Mouse (Mus musculus): Measurements from ENCODE around the gene 6430628N08Rik. TPM values are rescaled to one million over a fixed set of nuclear protein-coding genes. Genes with fewer than 3 reads are reported as not detected.

Gene 6430628N08Rik
- polyA plus RNA-seq, 1 experiment from 2014 or later, result not detected

DNA sequence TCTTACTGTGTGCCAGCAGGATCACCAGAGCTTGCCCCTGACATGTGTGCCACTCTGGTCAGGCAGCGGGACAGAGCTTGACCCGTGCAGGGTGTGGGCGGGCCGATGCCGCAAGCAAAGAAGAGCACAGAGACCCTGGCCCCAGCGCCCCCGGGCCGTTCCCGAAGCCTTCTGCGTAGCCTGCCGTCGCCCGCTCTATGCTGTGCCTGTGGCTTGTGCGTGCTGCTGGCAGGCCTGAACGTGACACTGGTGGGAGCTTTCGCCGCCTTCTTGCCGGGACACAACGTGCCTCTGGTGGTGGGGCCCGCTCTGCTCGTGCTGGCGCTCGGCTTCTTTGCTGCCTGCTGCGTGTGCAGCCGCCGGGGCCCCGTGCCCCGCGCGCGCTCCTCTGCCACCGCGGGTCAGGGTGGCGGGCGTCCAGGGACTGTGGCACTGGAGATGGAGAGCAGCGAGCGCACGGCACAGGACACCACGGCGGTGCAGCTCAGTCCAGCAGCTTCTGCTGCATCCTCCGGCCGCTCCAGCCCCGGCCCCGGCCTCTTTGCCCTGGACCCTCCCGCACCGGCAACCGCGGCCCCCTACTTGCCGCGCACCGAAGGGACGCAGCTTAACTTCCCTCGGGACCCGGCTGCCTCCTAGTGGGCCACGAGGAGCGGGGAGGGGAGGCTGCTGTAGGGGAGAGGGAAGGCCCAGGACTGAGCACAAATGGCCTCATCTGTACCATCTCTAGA, 7.6 kb downstream of the 6430628N08Rik start:
- peak; percentile 78 for DNase-seq (ENCODE audit: low spot score)
- Histone ChIP-seq H3K9me3 (ENCODE audit: control insufficient read depth, low read length) (no peaks in the 10 kb centered on the region), H3K9ac (ENCODE audit: low read length) (peak overlapping the region; percentile 65), H3K4me2 (ENCODE audit: low read depth, low read length, severe bottlenecking) (peak overlapping the region; percentile 85), H3K36me3 (ENCODE audit: control insufficient read depth, insufficient read depth, low read length) (no peaks in the 10 kb centered on the region), H3K27me3 (ENCODE audit: control insufficient read depth, insufficient read depth, low read length) (peaks cover 65% of the 10 kb centered on the region), H3K4me3 (ENCODE audit: low read depth, low read length) (peak overlapping the region; percentile 39), H3K27ac (ENCODE audit: low read depth, low read length) (no peak overlapping the region), H3K4me1 (replicated peaks; ENCODE audit: control insufficient read depth, insufficient read depth, low read length) (peaks cover 10% of the 10 kb centered on the region; the same call in 1 of the 2 replicates)
- WGBS, result 2% methylated on average over 51 of the region's 56 CpGs
- ATAC-seq (replicated peaks; ENCODE audit: low FRiP score), result peak; percentile 69

DNA sequence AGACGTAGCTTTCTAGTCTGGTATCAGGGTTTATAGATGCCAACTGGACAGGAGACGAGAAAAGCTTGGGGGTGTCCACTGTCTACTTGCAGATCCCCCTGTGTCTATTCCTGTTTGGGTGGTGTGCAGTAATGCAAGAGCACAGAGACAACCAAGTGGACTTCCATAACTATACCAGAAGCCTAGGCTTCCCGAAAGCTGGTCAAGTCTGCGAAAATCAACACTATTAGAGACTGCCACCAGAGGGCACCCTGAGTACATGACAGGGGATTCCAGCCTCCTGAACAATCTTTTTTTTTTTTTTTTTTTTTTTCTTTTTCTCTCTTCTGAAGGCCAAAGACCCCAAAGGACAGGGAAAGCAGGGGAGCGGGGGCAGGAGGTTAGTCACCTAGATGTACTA, 12.4 kb downstream of the 6430628N08Rik start:
- no peaks in the 10 kb centered on the region for H3K36me3 ChIP-seq (ENCODE audit: control insufficient read depth, insufficient read depth, low read length)
- H3K27me3 ChIP-seq (ENCODE audit: control insufficient read depth, insufficient read depth, low read length), result peaks cover 82% of the 10 kb centered on the region
- H3K27ac ChIP-seq (ENCODE audit: low read depth, low read length), result no peak overlapping the region
- WGBS, result 22% methylated on average over 5 of the region's 5 CpGs
- DNase-seq (ENCODE audit: low spot score) (peak; percentile 89), ATAC-seq (replicated peaks; ENCODE audit: low FRiP score) (no peak)
- peaks cover 23% of the 10 kb centered on the region for H3K4me1 ChIP-seq (replicated peaks; ENCODE audit: control insufficient read depth, insufficient read depth, low read length)
- H3K9ac ChIP-seq (ENCODE audit: low read length), result no peak overlapping the region
- H3K9me3 ChIP-seq (ENCODE audit: control insufficient read depth, low read length), result no peaks in the 10 kb centered on the region
- no peak overlapping the region for H3K4me3 ChIP-seq (ENCODE audit: low read depth, low read length)
- H3K4me2 ChIP-seq (ENCODE audit: low read depth, low read length, severe bottlenecking), result no peak overlapping the region

- ATAC-seq (replicated peaks; ENCODE audit: low FRiP score) (peak; percentile 69), DNase-seq (ENCODE audit: low spot score) (peak; percentile 70)
- Histone ChIP-seq H3K27me3 (ENCODE audit: control insufficient read depth, insufficient read depth, low read length) (peaks cover 77% of the 10 kb centered on the region), H3K9me3 (ENCODE audit: control insufficient read depth, low read length) (no peaks in the 10 kb centered on the region), H3K4me3 (ENCODE audit: low read depth, low read length) (no peak overlapping the region), H3K27ac (ENCODE audit: low read depth, low read length) (no peak overlapping the region), H3K36me3 (ENCODE audit: control insufficient read depth, insufficient read depth, low read length) (no peaks in the 10 kb centered on the region), H3K4me1 (replicated peaks; ENCODE audit: control insufficient read depth, insufficient read depth, low read length) (peaks cover 16% of the 10 kb centered on the region), H3K4me2 (ENCODE audit: low read depth, low read length, severe bottlenecking) (no peak overlapping the region), H3K9ac (ENCODE audit: low read length) (no peak overlapping the region)
- WGBS, result 1% methylated on average over 12 of the region's 12 CpGs
Observed at GRCm38 (mm10) chr4:115904375-115904774, 13.9 kb downstream of the 6430628N08Rik start.

DNA sequence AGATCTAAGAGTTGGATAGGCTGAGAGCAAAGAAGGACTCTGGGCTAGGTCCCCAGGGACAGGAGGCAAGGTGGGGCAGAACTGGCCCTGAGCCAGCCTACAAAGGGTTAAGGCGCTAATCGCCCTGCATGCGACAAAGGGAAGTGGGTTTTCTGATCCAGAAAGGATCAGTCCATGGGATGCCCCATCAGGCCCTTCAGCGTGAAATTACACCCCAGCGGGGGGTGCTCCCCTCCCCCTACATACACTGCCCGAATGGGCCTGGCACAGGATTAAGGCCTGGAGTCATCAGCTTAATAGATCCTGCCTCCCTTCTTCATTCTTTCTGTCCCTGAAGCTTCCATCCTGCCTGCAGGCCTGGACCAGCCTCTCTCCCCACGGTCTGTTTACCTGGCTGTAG, 15.2 kb downstream of the 6430628N08Rik start:
- no peak overlapping the region for H3K4me3 ChIP-seq (ENCODE audit: low read depth, low read length)
- H3K27me3 ChIP-seq (ENCODE audit: control insufficient read depth, insufficient read depth, low read length), result peaks cover 66% of the 10 kb centered on the region

GRCm38 (mm10) chr4:115906791-115907190, 16.3 kb downstream of the 6430628N08Rik start:
- 88% methylated on average over 3 of the region's 3 CpGs for WGBS

More for the DNA sequence above, 15.2 kb downstream of the 6430628N08Rik start:
- 0 out of 2 replicates have a peak overlapping the region, but pooled peaks have one; percentile 31 for H3K9ac ChIP-seq (ENCODE audit: low read length)
- H3K4me1 ChIP-seq (replicated peaks; ENCODE audit: control insufficient read depth, insufficient read depth, low read length), result peaks cover 16% of the 10 kb centered on the region
- no peaks in the 10 kb centered on the region for H3K9me3 ChIP-seq (ENCODE audit: control insufficient read depth, low read length)
- no peaks in the 10 kb centered on the region for H3K36me3 ChIP-seq (ENCODE audit: control insufficient read depth, insufficient read depth, low read length)
- no peak overlapping the region for H3K4me2 ChIP-seq (ENCODE audit: low read depth, low read length, severe bottlenecking)
- DNase-seq (ENCODE audit: low spot score) (peak; percentile 67), ATAC-seq (replicated peaks; ENCODE audit: low FRiP score) (peak; percentile 45)
- H3K27ac ChIP-seq (ENCODE audit: low read depth, low read length), result no peak overlapping the region
- under 1% methylated on average over 7 of the region's 7 CpGs for WGBS

GRCm38 (mm10) chr4:115907994-115908393, 17.5 kb downstream of the 6430628N08Rik start:
- DNase-seq (ENCODE audit: low spot score) (no peak), ATAC-seq (replicated peaks; ENCODE audit: low FRiP score) (no peak)
- no peak overlapping the region for H3K4me3 ChIP-seq (ENCODE audit: low read depth, low read length)
- H3K27me3 ChIP-seq (ENCODE audit: control insufficient read depth, insufficient read depth, low read length), result peaks cover 47% of the 10 kb centered on the region
- no peaks in the 10 kb centered on the region for H3K36me3 ChIP-seq (ENCODE audit: control insufficient read depth, insufficient read depth, low read length)
- H3K27ac ChIP-seq (ENCODE audit: low read depth, low read length), result no peak overlapping the region
- no peak overlapping the region for H3K4me2 ChIP-seq (ENCODE audit: low read depth, low read length, severe bottlenecking)
- 57% methylated on average over 1 of the region's 1 CpGs for WGBS
- H3K4me1 ChIP-seq (replicated peaks; ENCODE audit: control insufficient read depth, insufficient read depth, low read length), result peaks cover 22% of the 10 kb centered on the region
- no peak overlapping the region for H3K9ac ChIP-seq (ENCODE audit: low read length)
- no peaks in the 10 kb centered on the region for H3K9me3 ChIP-seq (ENCODE audit: control insufficient read depth, low read length)

More at GRCm38 (mm10) chr4:115906791-115907190, 16.3 kb downstream of the 6430628N08Rik start:
- Histone ChIP-seq H3K9ac (ENCODE audit: low read length) (no peak overlapping the region), H3K4me1 (replicated peaks; ENCODE audit: control insufficient read depth, insufficient read depth, low read length) (peaks cover 22% of the 10 kb centered on the region), H3K36me3 (ENCODE audit: control insufficient read depth, insufficient read depth, low read length) (no peaks in the 10 kb centered on the region), H3K9me3 (ENCODE audit: control insufficient read depth, low read length) (no peaks in the 10 kb centered on the region), H3K27me3 (ENCODE audit: control insufficient read depth, insufficient read depth, low read length) (peaks cover 57% of the 10 kb centered on the region), H3K4me3 (ENCODE audit: low read depth, low read length) (no peak overlapping the region), H3K27ac (ENCODE audit: low read depth, low read length) (no peak overlapping the region), H3K4me2 (ENCODE audit: low read depth, low read length, severe bottlenecking) (no peak overlapping the region)
- no peak for DNase-seq (ENCODE audit: low spot score)
- no peak for ATAC-seq (replicated peaks; ENCODE audit: low FRiP score)

DNA sequence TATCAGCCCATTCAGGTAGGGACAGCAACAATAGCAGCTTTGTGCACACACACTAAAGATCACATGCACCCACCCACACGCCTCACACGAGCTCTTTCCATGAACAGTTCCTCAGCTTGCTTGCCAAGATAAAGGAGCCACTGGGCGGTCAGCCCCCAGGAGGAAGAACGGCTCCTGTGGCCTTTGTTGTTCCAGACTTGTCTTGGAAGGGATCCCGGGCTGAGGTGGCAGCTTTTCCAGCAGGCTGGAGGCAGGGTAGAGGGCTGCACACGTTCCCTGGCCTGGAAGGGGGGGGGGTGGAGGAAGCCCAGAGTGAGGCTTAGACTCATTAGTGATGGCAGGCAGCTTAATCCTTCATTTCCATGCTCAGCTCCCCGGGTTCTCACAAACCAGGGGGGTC, 18.2 kb downstream of the 6430628N08Rik start:
- no peaks in the 10 kb centered on the region for H3K36me3 ChIP-seq (ENCODE audit: control insufficient read depth, insufficient read depth, low read length)
- peaks cover 45% of the 10 kb centered on the region for H3K27me3 ChIP-seq (ENCODE audit: control insufficient read depth, insufficient read depth, low read length)
- no peak overlapping the region for H3K4me3 ChIP-seq (ENCODE audit: low read depth, low read length)
- H3K4me2 ChIP-seq (ENCODE audit: low read depth, low read length, severe bottlenecking), result no peak overlapping the region
- H3K9ac ChIP-seq (ENCODE audit: low read length), result no peak overlapping the region
- 6% methylated on average over 7 of the region's 7 CpGs for WGBS
- H3K4me1 ChIP-seq (replicated peaks; ENCODE audit: control insufficient read depth, insufficient read depth, low read length), result peaks cover 22% of the 10 kb centered on the region
- H3K27ac ChIP-seq (ENCODE audit: low read depth, low read length), result no peak overlapping the region
- H3K9me3 ChIP-seq (ENCODE audit: control insufficient read depth, low read length), result no peaks in the 10 kb centered on the region
- DNase-seq (ENCODE audit: low spot score), result peak; percentile 70
- peak; percentile 58; the same call in 1 of the 2 replicates for ATAC-seq (replicated peaks; ENCODE audit: low FRiP score)

GRCm38 (mm10) chr4:115911586-115911985, 21.1 kb downstream of the 6430628N08Rik start:
- Histone ChIP-seq H3K36me3 (ENCODE audit: control insufficient read depth, insufficient read depth, low read length) (no peaks in the 10 kb centered on the region), H3K9ac (ENCODE audit: low read length) (no peak overlapping the region), H3K9me3 (ENCODE audit: control insufficient read depth, low read length) (no peaks in the 10 kb centered on the region), H3K27me3 (ENCODE audit: control insufficient read depth, insufficient read depth, low read length) (peaks cover 22% of the 10 kb centered on the region), H3K4me2 (ENCODE audit: low read depth, low read length, severe bottlenecking) (no peak overlapping the region), H3K4me1 (replicated peaks; ENCODE audit: control insufficient read depth, insufficient read depth, low read length) (peaks cover 8% of the 10 kb centered on the region; the same call in 1 of the 2 replicates), H3K4me3 (ENCODE audit: low read depth, low read length) (no peak overlapping the region), H3K27ac (ENCODE audit: low read depth, low read length) (no peak overlapping the region)
- DNase-seq (ENCODE audit: low spot score), result no peak
- 0% methylated on average over 4 of the region's 4 CpGs for WGBS
- ATAC-seq (replicated peaks; ENCODE audit: low FRiP score), result no peak

- WGBS, result 81% methylated on average over 16 of the region's 16 CpGs
- ATAC-seq (replicated peaks; ENCODE audit: low FRiP score) (no peak), DNase-seq (ENCODE audit: low spot score) (no peak)
- H3K9ac ChIP-seq (ENCODE audit: low read length), result no peak overlapping the region
- no peaks in the 10 kb centered on the region for H3K4me1 ChIP-seq (replicated peaks; ENCODE audit: control insufficient read depth, insufficient read depth, low read length)
- no peak overlapping the region for H3K4me2 ChIP-seq (ENCODE audit: low read depth, low read length, severe bottlenecking)
- H3K27ac ChIP-seq (ENCODE audit: low read depth, low read length), result no peak overlapping the region
- no peak overlapping the region for H3K4me3 ChIP-seq (ENCODE audit: low read depth, low read length)
- no peaks in the 10 kb centered on the region for H3K9me3 ChIP-seq (ENCODE audit: control insufficient read depth, low read length)
- H3K36me3 ChIP-seq (ENCODE audit: control insufficient read depth, insufficient read depth, low read length), result no peaks in the 10 kb centered on the region
- H3K27me3 ChIP-seq (ENCODE audit: control insufficient read depth, insufficient read depth, low read length), result peaks cover 21% of the 10 kb centered on the region
Observed at GRCm38 (mm10) chr4:115919911-115920310, 29.4 kb downstream of the 6430628N08Rik start.
